Mouse (Mus musculus) left cerebral cortex, adult 18-20 months (tissue): ENCODE measurements around the gene Runx1. TPM values are rescaled to one million over a fixed set of nuclear protein-coding genes. Genes with fewer than 3 reads are reported as not detected.

ENCODE experiments used
- DNase-seq, 2 experiments: peaks; one replicate each; pipeline ENCODE4 v3.0.0; 2021 to 2022; ENCODE audit warnings: low spot score in 2 of 2, mixed read lengths in 1 of 2
- total RNA-seq, 2 experiments: library from RNA; stranded (reverse); gene quantifications; 2 replicates each; pipeline ENCODE4 v1.2.3; 2021

Gene Runx1
- total RNA-seq, 2 experiments from 2014 or later, result 1.6 to 1.8 TPM

- DNase-seq, result no peak
These were observed 151.7 kb downstream of the Runx1 start for GRCm38 (mm10) chr16:92674121-92674816.

DNA sequence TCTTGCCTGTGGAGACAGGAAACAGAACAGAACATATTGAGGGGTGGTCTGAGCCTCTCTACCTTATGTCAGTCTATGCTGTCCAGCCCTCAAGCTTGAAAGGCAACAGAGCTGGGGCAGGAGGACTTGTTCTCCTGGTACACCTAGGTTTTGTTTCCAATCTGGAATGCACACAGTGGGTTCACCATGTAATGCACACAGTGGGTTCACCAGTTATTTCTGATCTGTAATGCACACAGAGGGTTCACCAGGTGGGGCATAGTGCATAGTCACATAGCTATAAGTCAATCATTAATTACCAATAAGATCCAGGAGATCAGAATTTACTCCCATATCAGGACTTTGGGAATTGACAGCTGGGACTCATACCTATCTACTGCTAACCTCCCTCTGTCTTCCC lies 157.1 kb downstream of the Runx1 start:
- no peak for DNase-seq

- no peak for DNase-seq
These were observed 164.2 kb downstream of the Runx1 start for GRCm38 (mm10) chr16:92661757-92662156.

DNA sequence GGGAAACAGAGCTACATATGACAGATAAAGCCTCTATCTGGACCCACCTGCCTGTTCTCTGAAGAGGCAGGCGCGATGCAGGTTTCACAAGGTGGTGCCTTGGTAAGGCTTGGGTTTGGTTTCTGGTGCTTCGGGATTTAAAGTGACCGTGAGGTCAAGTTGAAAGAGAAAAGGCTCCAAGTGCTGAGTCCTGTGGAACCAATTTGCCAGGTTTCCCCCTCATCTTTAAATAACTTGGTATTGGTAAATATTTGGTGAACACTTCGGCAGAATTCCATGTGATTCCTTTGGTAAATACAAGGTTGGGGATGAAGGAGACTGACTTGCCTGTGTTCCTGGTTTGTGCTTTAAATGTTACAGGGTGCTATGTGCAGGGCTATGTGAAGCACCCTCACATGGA lies 169.2 kb downstream of the Runx1 start:
- no peak for DNase-seq

- no peak for DNase-seq
These were observed 171.5 kb downstream of the Runx1 start for GRCm38 (mm10) chr16:92654294-92654950.

DNA sequence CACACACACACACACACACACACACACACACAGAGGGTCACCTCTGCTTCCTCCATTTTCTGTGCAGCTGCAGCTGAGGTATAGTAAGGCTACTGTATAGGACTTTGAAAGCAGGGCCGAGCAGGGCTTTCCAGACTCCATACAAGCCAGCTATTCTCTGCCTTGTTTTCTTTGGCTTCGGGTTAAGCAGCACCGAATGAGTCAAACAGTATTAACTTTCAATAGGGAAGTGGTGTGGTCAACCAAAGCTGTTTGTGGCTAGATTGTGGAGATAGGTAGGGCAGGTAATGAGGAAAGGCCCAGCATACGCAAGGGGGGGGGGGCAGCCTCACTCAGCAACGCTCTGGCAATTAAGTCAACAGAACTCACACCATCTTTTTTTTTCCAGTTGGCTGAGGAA lies 172.1 kb downstream of the Runx1 start:
- DNase-seq, result no peak

DNA sequence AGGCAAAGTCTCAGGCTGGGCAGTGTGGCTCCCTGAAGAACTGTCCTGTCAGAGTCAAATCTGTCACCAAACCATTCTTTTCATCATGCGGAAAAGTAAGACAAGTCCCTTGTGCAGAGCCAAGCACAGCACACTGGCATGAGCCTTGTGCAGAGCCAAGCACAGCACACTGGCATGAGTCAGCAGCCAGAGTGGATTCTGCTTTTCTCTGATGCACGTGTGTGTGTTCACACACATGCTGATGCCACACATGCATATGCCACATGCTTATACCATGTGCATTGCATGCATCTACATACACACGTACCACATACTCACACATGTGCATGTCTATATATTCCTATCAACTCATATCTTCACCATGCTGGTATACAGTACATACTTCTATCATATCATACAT lies 174.7 kb downstream of the Runx1 start:
- DNase-seq, result no peak

- DNase-seq, result no peak
These were observed 179.8 kb downstream of the Runx1 start for GRCm38 (mm10) chr16:92646153-92646552.

DNA sequence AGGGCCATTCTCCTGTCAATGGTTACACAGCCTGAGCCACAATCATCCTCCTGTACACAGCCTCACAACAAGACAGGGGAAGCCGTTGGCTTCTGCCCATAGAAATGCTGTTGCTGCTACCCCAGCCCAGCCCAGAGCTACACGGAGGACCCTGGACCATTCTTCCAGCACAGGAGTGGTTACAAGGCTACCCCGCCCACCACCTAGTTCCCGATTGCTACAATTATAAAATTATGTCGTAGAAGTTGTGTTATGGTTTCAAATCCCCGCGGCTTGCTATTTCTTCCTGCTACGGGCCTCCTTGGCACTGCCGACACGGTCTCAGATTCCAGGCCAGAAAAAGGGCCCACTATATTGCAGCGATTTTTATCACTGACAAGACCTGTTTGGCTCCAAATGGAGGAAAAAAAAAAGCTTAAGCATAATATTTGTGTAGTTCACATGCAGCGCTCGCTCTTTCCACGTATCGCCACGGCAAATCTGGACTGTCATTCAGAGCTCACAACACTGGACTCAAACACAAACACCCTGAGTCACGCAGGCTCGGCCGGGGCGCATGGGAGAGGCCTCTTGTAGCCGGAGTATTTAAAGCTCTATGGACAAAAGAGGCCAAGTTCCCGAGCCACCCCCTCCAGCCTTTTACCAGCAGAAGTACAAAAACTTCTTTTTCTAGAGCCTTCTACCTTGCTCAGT lies 180.4 kb downstream of the Runx1 start:
- DNase-seq, result no peak

DNA sequence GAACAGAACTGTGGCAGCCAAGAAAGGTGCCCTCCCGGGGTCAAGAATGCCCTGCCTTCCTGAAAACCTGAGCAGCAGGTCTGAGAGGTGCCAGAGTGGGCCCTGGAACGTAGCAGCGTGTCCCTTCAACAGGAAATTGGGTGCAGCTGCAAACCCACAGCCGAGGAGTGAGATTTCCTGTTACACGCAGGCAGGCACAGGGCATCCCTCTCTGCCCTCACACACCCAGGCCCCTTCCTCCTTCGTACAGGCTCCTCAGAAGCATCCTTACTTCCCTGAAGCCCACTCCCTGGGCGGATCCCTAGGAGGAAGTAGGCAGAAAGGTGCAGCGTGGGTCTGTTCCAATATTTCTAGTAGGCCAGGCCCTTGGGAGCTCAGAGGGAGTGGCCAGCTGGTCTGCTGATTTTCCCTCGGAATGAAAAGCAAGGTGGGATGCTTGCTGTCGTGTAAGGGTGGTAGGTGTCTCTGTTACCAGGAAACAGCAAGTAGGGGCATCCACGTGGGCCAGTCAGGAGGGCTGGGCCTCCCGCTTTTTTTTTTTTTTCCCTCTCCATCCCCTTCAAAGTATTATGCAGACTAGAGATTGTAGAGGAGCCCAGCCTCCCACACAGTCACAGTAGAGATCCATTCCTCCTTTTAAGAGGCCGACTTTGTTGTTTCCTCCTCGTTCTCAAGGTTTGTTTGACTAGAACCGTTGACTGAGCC lies 181.1 kb downstream of the Runx1 start:
- DNase-seq, result no peak

DNA sequence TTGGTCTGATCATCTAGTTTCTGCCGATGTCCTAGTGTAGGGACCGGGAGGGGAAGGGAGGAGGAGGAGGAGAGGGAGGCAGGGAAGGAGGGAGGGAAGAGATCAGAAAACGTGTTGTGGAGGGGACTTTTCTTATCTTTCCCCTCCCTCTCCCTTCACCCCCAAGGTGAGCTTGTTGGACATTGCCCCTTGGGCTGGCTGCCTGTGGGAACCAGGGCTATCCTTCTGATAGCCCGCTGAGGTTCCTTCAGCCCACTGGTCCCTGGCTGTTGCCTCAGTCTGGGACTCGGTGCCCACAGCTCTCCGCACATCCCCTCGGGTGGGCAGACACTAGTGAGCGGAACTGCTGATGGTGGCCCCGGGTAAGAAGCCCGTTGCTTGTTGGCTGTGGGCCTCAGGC lies 181.6 kb downstream of the Runx1 start:
- DNase-seq, result no peak

DNA sequence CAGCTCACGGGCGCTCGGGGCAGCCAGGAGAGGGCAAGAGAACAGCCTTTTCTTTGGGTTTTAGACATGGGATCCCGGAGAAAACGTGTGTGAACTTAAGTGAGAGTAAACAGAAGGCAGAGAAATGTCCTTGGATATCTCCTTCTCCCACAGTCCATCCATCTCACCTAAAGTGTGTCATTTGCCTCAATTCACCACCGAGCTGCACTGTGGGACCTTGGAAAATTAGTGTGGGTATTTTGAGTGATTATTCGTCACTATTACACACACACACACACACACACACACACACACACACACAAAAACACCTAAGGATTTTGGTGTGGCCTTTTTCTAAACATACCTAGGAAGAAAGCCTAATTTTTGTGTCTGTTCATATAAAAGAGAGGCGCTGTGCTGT lies 183.7 kb downstream of the Runx1 start:
- DNase-seq, result no peak

DNA sequence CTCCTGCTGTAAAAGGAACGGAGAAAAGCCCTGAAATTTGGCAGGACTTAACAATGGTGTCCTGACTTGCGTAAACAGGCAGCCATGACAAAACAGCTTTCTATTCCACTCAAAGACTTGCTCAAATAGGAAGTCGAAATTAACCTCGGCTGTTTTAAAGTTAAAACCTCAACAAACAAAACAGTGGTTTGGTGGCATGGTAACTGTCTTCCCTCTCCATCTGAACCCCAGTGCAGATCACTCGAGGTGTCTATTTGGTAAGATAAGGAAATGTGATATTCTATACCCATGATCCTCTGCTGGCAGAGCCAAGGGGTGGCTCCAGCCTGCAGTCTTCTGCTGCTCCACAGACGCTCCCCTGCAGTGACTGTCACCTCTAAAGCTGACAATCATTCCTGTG lies 184.9 kb downstream of the Runx1 start:
- no peak for DNase-seq

GRCm38 (mm10) chr16:92639093-92639492 lies 186.9 kb downstream of the Runx1 start:
- DNase-seq, result no peak

DNA sequence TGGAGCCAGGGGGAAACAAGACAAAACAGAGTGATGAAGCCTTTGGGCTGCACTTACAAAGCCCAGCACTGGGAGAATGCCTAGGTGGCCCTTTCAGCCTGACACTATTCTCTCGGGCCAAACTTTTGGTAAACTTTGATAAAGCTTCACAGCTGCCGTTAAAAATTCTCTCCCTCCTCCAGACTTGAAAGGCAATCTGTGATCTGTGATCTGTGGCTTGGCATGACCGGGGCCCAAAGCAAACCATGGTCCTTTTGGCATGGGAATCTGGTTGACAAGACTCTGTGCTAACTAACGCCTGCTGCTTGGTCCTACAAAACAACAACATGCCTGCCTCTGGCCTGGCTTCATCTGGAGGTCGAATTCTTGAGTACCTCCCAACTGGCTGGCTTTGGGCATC lies 188.9 kb downstream of the Runx1 start:
- no peak for DNase-seq

- DNase-seq, result no peak
These were observed 193.7 kb downstream of the Runx1 start for GRCm38 (mm10) chr16:92632115-92632763.

DNA sequence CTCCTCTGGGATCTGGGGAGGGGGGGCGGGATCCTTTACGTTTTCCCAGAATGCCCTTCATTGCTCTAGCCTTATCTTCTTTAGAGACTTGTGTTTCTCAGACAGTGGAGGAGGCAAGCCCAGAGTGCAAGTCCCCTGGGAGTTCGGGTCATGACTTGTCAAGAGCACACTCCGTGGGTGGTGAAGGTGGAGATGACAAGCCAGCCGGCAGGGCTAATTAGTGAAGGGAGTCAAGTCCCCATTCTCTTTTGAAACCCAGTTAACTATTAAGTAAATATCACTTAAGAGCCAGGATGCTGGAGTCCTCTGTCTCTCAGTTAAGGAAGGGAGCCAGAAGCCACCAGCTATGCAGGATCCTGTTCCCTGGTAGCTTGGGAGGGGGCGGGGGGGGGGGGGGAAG lies 194.3 kb downstream of the Runx1 start:
- no peak for DNase-seq

DNA sequence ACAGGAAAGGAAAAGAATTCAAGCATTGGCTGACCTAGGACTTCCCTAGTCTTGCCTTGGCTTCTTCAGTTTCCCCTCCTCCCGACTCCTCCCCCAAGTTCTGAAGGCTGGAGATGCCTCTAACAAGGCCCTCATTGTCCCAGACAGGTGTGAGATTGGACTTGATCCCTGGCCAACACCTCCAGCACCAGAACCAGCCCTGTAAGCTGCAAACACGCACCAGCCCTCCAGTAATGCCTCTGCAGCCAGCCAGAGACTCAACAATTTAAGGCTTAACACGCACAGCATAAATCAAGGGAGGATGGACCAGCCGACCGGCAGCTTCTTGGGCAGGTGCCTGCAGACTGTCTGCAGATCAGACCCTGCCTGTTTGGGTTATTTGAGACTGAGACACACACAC lies 195.0 kb downstream of the Runx1 start:
- DNase-seq, result no peak

- DNase-seq, result no peak
These were observed 196.1 kb downstream of the Runx1 start for GRCm38 (mm10) chr16:92629829-92630228.

GRCm38 (mm10) chr16:92627262-92627661 lies 198.7 kb downstream of the Runx1 start:
- no peak for DNase-seq

- DNase-seq, result no peak
These were observed 202.0 kb downstream of the Runx1 start for GRCm38 (mm10) chr16:92623953-92624352.
